Mouse (Mus musculus) ES-Bruce4 (cell line): ENCODE results near the gene Nox4.

Experiments used
- CTCF ChIP-seq: IDR thresholded peaks from one replicate; pipeline ENCODE4 v1.8.1; 2011; ENCODE audit warnings: low read depth, low read length
- POLR2A ChIP-seq: IDR thresholded peaks from one replicate; pipeline ENCODE4 v1.8.1; 2011; ENCODE audit warnings: low read length; ENCODE audit not compliant: insufficient read depth

GRCm38 (mm10) chr7:87247926-87248325 is 2.0 kb downstream of the Nox4 start:
- TF ChIP-seq CTCF (no peak), POLR2A (no peak)
